In genomic region chr3:132873251-132873650, GRCm38 (mm10) we compare ENCODE assay signal across 26 mouse cellular contexts.
DNase-seq lines count a peak whose midpoint lies in the region; ATAC-seq and TF ChIP-seq lines count a peak whose summit lies in the region.
"Had no signal": no experiment of that assay in that cellular context is flagged by ENCODE, and none has a peak within 500 bp of the region (broad histone marks: within the 10 kb centered on the region; RNA-seq: fewer than 3 reads in every experiment).

No protein-coding gene starts in this region.

- no peak for TF ChIP-seq CTCF in CH12.LX (conservative IDR thresholded peaks at IDR 0.05 in 1 of 2, IDR thresholded peaks at IDR 0.05 in 1 of 2; ENCODE audit: low read depth in 2 of 2, low read length in 2 of 2)

- dilution Hi-C loops in CH12.LX (cut with MboI; ENCODE audit: extremely low pct_ligation_motif_present, extremely low pct_unique_long_range_greater_than_20kb, low sequenced_read_pairs): no loop called here

- no peak for TF ChIP-seq POLR2A in CH12.LX (IDR thresholded peaks at IDR 0.05; ENCODE audit: low read depth, low read length)

- H3K79me2 ChIP-seq in CH12.LX (replicated peaks; ENCODE audit: control insufficient read depth, extremely low read depth, insufficient read depth, poor library complexity, severe bottlenecking): no peaks in the 10 kb centered on the region

- in situ Hi-C loops in CH12.LX (cut with MboI; ENCODE audit: low pct_ligation_motif_present, low pct_unique_long_range_greater_than_20kb, low sequenced_read_pairs): no loop called here

- TF ChIP-seq RAD21 in CH12.LX (IDR thresholded peaks at IDR 0.05; ENCODE audit: low read depth, low read length): no peak

- no peak overlapping the region for H3K4me3 ChIP-seq in embryonic facial prominence, embryonic 14.5 days (ENCODE audit: low read depth, low read length)
- no peak overlapping the region for H3K4me3 ChIP-seq in embryonic facial prominence, embryonic 10.5 days
- H3K4me3 ChIP-seq in CH12.LX (replicated peaks in 1 of 3; ENCODE audit: low read depth in 2 of 3, low read length in 2 of 3, poor library complexity in 1 of 3): no peak overlapping the region
- H3K4me3 ChIP-seq: forebrain, embryonic 10.5 days; heart, embryonic 12.5 days; limb, embryonic 13.5 days; liver, embryonic 13.5 days; lung, embryonic 15.5 days had no signal

- peak; percentile 77 for TF ChIP-seq EP300 in CH12.LX (IDR thresholded peaks at IDR 0.05; ENCODE audit: low read length)

- DNase-seq in embryonic facial prominence, embryonic 14.5 days (ENCODE audit: low spot score): peak; percentile 67
- no peak for DNase-seq in embryonic facial prominence, embryonic 10.5 days (ENCODE audit: low spot score)
- DNase-seq in lung, postnatal 10 days: peak; percentile 51
- no peak for DNase-seq in lung, postnatal 25 days (ENCODE audit: low spot score)
- peak; percentile 58 for DNase-seq in CH12.LX (ENCODE audit: extremely low read depth)
- DNase-seq in cerebellum, postnatal 14 days: no peak
- no peak for DNase-seq in kidney, postnatal 10 days
- DNase-seq: adrenal gland, adult 2 months; cerebellum, adult 11-12 months; cerebellum, postnatal 25 days; gastrocnemius, postnatal 14 days; heart, adult 18-20 months; heart, postnatal 14 days; kidney, adult 9 months; kidney, postnatal 25 days; layer of hippocampus, postnatal 36 days; liver, embryonic 13.5 days; midbrain, embryonic 14.5 days; spleen, adult 18-20 months; thymus, postnatal 36 days had no signal

- no peak overlapping the region for H3K27ac ChIP-seq in embryonic facial prominence, embryonic 14.5 days (replicated peaks; ENCODE audit: low read depth, low read length)
- no peak overlapping the region for H3K27ac ChIP-seq in embryonic facial prominence, embryonic 10.5 days (replicated peaks)
- no peak overlapping the region for H3K27ac ChIP-seq in CH12.LX (ENCODE audit: insufficient read depth, low read depth)
- H3K27ac ChIP-seq: forebrain, embryonic 10.5 days; limb, embryonic 13.5 days; liver, embryonic 13.5 days; lung, embryonic 15.5 days had no signal

- no peaks in the 10 kb centered on the region for H3K27me3 ChIP-seq in embryonic facial prominence, embryonic 14.5 days (replicated peaks; ENCODE audit: control insufficient read depth, insufficient read depth, low read length)
- no peaks in the 10 kb centered on the region; the same call in 1 of the 2 replicates for H3K27me3 ChIP-seq in embryonic facial prominence, embryonic 10.5 days (replicated peaks; ENCODE audit: low read depth, poor library complexity, severe bottlenecking)
- H3K27me3 ChIP-seq in CH12.LX (replicated peaks): no peaks in the 10 kb centered on the region
- H3K27me3 ChIP-seq: heart, embryonic 12.5 days; limb, embryonic 13.5 days; liver, embryonic 13.5 days; lung, embryonic 15.5 days had no signal

- ATAC-seq in embryonic facial prominence, embryonic 14.5 days (ENCODE audit: low read depth): peak; percentile 41
- ATAC-seq in monocyte, adult 5-6 weeks (replicated peaks; ENCODE audit: insufficient number of reproducible peaks, low FRiP score, low TSS enrichment, poor library complexity, severe bottlenecking): peak; percentile 59; the same call in 1 of the 2 replicates
- ATAC-seq: forebrain, embryonic 16.5 days had no signal

- WGBS in embryonic facial prominence, embryonic 14.5 days: 38% methylated on average over 6 of the region's 6 CpGs
- 44% methylated on average over 6 of the region's 6 CpGs for WGBS in embryonic facial prominence, embryonic 10.5 days

- no peak overlapping the region for H3K4me2 ChIP-seq in embryonic facial prominence, embryonic 14.5 days (ENCODE audit: low read depth, low read length)
- peak overlapping the region; percentile 8 for H3K4me2 ChIP-seq in CH12.LX (ENCODE audit: insufficient read depth, low read depth, poor library complexity, severe bottlenecking)
- H3K4me2 ChIP-seq: heart, embryonic 12.5 days; limb, embryonic 13.5 days; liver, embryonic 13.5 days; lung, embryonic 15.5 days had no signal

- H3K9me3 ChIP-seq in embryonic facial prominence, embryonic 14.5 days (ENCODE audit: control insufficient read depth, low read length): no peaks in the 10 kb centered on the region
- H3K9me3 ChIP-seq in embryonic facial prominence, embryonic 10.5 days: no peaks in the 10 kb centered on the region
- peaks cover 2% of the 10 kb centered on the region for H3K9me3 ChIP-seq in CH12.LX (replicated peaks; ENCODE audit: low read length)
- H3K9me3 ChIP-seq: forebrain, embryonic 10.5 days; heart, embryonic 12.5 days; limb, embryonic 13.5 days; liver, embryonic 13.5 days; lung, embryonic 15.5 days had no signal

- H3K9ac ChIP-seq in embryonic facial prominence, embryonic 14.5 days (ENCODE audit: low read depth, low read length): no peak overlapping the region
- H3K9ac ChIP-seq in CH12.LX (ENCODE audit: insufficient read depth, low read depth): no peak overlapping the region
- H3K9ac ChIP-seq: heart, embryonic 12.5 days; limb, embryonic 13.5 days; liver, embryonic 13.5 days; lung, embryonic 15.5 days had no signal

- H3K36me3 ChIP-seq in embryonic facial prominence, embryonic 14.5 days (ENCODE audit: control insufficient read depth, insufficient read depth, low read length): no peaks in the 10 kb centered on the region
- H3K36me3 ChIP-seq in embryonic facial prominence, embryonic 10.5 days (replicated peaks): no peaks in the 10 kb centered on the region
- no peaks in the 10 kb centered on the region for H3K36me3 ChIP-seq in CH12.LX (replicated peaks in 1 of 2; ENCODE audit: control insufficient read depth in 1 of 2, insufficient read depth in 1 of 2, low read length in 1 of 2)
- H3K36me3 ChIP-seq: forebrain, embryonic 10.5 days; heart, embryonic 12.5 days; limb, embryonic 13.5 days; liver, embryonic 13.5 days; lung, embryonic 15.5 days had no signal

- H3K4me1 ChIP-seq in embryonic facial prominence, embryonic 14.5 days (ENCODE audit: control insufficient read depth, insufficient read depth, low read length): peaks cover 17% of the 10 kb centered on the region
- H3K4me1 ChIP-seq in embryonic facial prominence, embryonic 10.5 days: peaks cover 34% of the 10 kb centered on the region
- peaks cover 22 to 42% of the 10 kb centered on the region in 2 experiments for H3K4me1 ChIP-seq in CH12.LX (ENCODE audit: control insufficient read depth in 1 of 2, insufficient read depth in 2 of 2)
- H3K4me1 ChIP-seq: liver, embryonic 13.5 days had no signal

TF ChIP-seq in CH12.LX, 34 proteins besides CTCF, POLR2A, EP300 and RAD21 (continues in another document):
- TF ChIP-seq CHD1 (IDR thresholded peaks at IDR 0.05; ENCODE audit: low read depth, low read length): no peak
- no peak for TF ChIP-seq MYC (IDR thresholded peaks at IDR 0.05; ENCODE audit: low read depth, low read length)
- TF ChIP-seq IRF4 (IDR thresholded peaks at IDR 0.05; ENCODE audit: low read depth, low read length): peak; percentile 64
- TF ChIP-seq MAX (IDR thresholded peaks at IDR 0.05; ENCODE audit: low read length): peak; percentile 60
- no peak for TF ChIP-seq KAT2A (IDR thresholded peaks at IDR 0.05; ENCODE audit: insufficient replicate concordance, low read length)
- TF ChIP-seq MEF2A (IDR thresholded peaks at IDR 0.05; ENCODE audit: borderline replicate concordance, low read depth, low read length): peak; percentile 93
- TF ChIP-seq UBTF (IDR thresholded peaks at IDR 0.05; ENCODE audit: low read depth, low read length): no peak
- peak; percentile 45; the same call in 1 of the 2 replicates for TF ChIP-seq CHD2 (IDR thresholded peaks at IDR 0.05; ENCODE audit: low read length)
- no peak for TF ChIP-seq SIN3A (IDR thresholded peaks at IDR 0.05; ENCODE audit: low read length)
- peak; percentile 62; the same call in 1 of the 2 replicates for TF ChIP-seq MAFK (IDR thresholded peaks at IDR 0.05; ENCODE audit: insufficient replicate concordance, low read length)
- 0 out of 2 replicates have a peak, but pooled peaks have one; percentile 46 for TF ChIP-seq TCF12 (IDR thresholded peaks at IDR 0.05; ENCODE audit: low read depth, low read length)
- no peak for TF ChIP-seq POLR2AphosphoS2 (IDR thresholded peaks at IDR 0.05; ENCODE audit: low read depth, low read length)
- TF ChIP-seq SMC3 (IDR thresholded peaks at IDR 0.05; ENCODE audit: low read depth, low read length): no peak
- TF ChIP-seq ETS1 (conservative IDR thresholded peaks at IDR 0.05; ENCODE audit: low read depth, low read length): peak; percentile 87
- TF ChIP-seq E2F4 (IDR thresholded peaks at IDR 0.05; ENCODE audit: insufficient replicate concordance, low read depth, low read length): no peak
- TF ChIP-seq USF2 (conservative IDR thresholded peaks at IDR 0.05; ENCODE audit: low read depth, low read length): no peak
- TF ChIP-seq ELF1 (IDR thresholded peaks at IDR 0.05; ENCODE audit: low read depth, low read length): no peak
- TF ChIP-seq NRF1 (IDR thresholded peaks at IDR 0.05; ENCODE audit: low read depth, low read length): no peak
- TF ChIP-seq PAX5 (IDR thresholded peaks at IDR 0.05; ENCODE audit: low read length): no peak
- no peak for TF ChIP-seq ZC3H11A (IDR thresholded peaks at IDR 0.05; ENCODE audit: low read depth, low read length)
- TF ChIP-seq USF1 (IDR thresholded peaks at IDR 0.05; ENCODE audit: low read depth, low read length): no peak
- 0 out of 2 replicates have a peak, but pooled peaks have one; percentile 18 for TF ChIP-seq ZNF384 (IDR thresholded peaks at IDR 0.05; ENCODE audit: low read depth, low read length)
- peak; percentile 37; the same call in 1 of the 2 replicates for TF ChIP-seq JUND (conservative IDR thresholded peaks at IDR 0.05; ENCODE audit: low read depth, low read length)
- no peak; the same call in 1 of the 2 replicates for TF ChIP-seq TBP (conservative IDR thresholded peaks at IDR 0.05; ENCODE audit: low read depth, low read length)
- TF ChIP-seq JUN (IDR thresholded peaks at IDR 0.05; ENCODE audit: insufficient read depth, low read depth, low read length): peak; percentile 74
- peak; percentile 70 for TF ChIP-seq BHLHE40 (IDR thresholded peaks at IDR 0.05; ENCODE audit: low read depth, low read length)
- no peak for TF ChIP-seq NELFE (IDR thresholded peaks at IDR 0.05; ENCODE audit: low read depth, low read length)
- TF ChIP-seq MXI1 (IDR thresholded peaks at IDR 0.05; ENCODE audit: low read depth, low read length): no peak
- no peak for TF ChIP-seq ZKSCAN1 (IDR thresholded peaks at IDR 0.05; ENCODE audit: borderline replicate concordance, low read depth, low read length)
- no peak for TF ChIP-seq GABPA (IDR thresholded peaks at IDR 0.05; ENCODE audit: insufficient replicate concordance, low read depth, low read length)
- peak; percentile 84 for TF ChIP-seq RCOR1 (conservative IDR thresholded peaks at IDR 0.05; ENCODE audit: low read depth, low read length)
- 0 out of 2 replicates have a peak, but pooled peaks have one; percentile 24 for TF ChIP-seq HCFC1 (IDR thresholded peaks at IDR 0.05; ENCODE audit: low read depth, low read length)
- TF ChIP-seq ZMIZ1 (IDR thresholded peaks at IDR 0.05; ENCODE audit: low read depth, low read length): no peak

Comparison
In these comparisons a context has a peak if more than half of its experiments do, and no peak if none do; other contexts are left out.
1. DNase-seq: peak in embryonic facial prominence, embryonic 14.5 days (single experiment), lung, postnatal 10 days (single experiment) and CH12.LX (single experiment); none in embryonic facial prominence, embryonic 10.5 days (single experiment), lung, postnatal 25 days (single experiment), cerebellum, postnatal 14 days (0 of 2) and kidney, postnatal 10 days (single experiment).